Mouse (Mus musculus) forebrain, embryonic 10.5 days (tissue): Measurements from ENCODE around the gene Anks3. TPM values are rescaled to one million over a fixed set of nuclear protein-coding genes. Genes with fewer than 3 reads are reported as not detected.

Experiments used
- DNase-seq: peaks from one replicate; pipeline ENCODE4 v3.0.0-alpha.2; 2017; ENCODE audit warnings: low spot score; ENCODE audit errors: extremely low spot score
- H3K27ac ChIP-seq: fragments of 300-500 bp; sonication (generic); 2 replicates; pipeline ENCODE4 v1.5.1; 2016; ENCODE audit warnings: mild to moderate bottlenecking
- H3K27me3 ChIP-seq: fragments of 300-500 bp; sonication (generic); 2 replicates; pipeline ENCODE4 v1.6.1; 2016; ENCODE audit warnings: mild to moderate bottlenecking; ENCODE audit not compliant: poor library complexity, severe bottlenecking
- H3K36me3 ChIP-seq: fragments of 300-500 bp; sonication (generic); replicated peaks from 2 replicates; pipeline ENCODE4 v1.6.1; 2016; ENCODE audit warnings: mild to moderate bottlenecking, moderate library complexity
- H3K4me1 ChIP-seq: fragments of 300-500 bp; sonication (generic); 2 replicates; pipeline ENCODE4 v1.6.1; 2016
- H3K4me3 ChIP-seq: fragments of 300-500 bp; sonication (generic); 2 replicates; pipeline ENCODE4 v1.5.1; 2016; ENCODE audit warnings: mild to moderate bottlenecking, moderate library complexity
- H3K9me3 ChIP-seq: fragments of 300-500 bp; sonication (generic); 2 replicates; pipeline ENCODE4 v1.6.1; 2016; ENCODE audit warnings: mild to moderate bottlenecking, moderate library complexity
- WGBS: fragments of 180-500 bp; shearing (Covaris S2); methylation state at CpG from one replicate; pipeline ENCODE4 v1.1.7; 2016; 5-methylcytosine and 5-hydroxymethylcytosine counted together
- polyA plus RNA-seq: library from polyadenylated mRNA; unstranded; fragments of >200 nt; fragmentation: Nextera tagmentation; extraction: Ambion mirVana; gene quantifications from 2 replicates; pipeline ENCODE4 v1.2.1, GENCODE M21; 2016

Gene Anks3
- 47.9 and 49.3 TPM in 2 replicates for polyA plus RNA-seq

DNA sequence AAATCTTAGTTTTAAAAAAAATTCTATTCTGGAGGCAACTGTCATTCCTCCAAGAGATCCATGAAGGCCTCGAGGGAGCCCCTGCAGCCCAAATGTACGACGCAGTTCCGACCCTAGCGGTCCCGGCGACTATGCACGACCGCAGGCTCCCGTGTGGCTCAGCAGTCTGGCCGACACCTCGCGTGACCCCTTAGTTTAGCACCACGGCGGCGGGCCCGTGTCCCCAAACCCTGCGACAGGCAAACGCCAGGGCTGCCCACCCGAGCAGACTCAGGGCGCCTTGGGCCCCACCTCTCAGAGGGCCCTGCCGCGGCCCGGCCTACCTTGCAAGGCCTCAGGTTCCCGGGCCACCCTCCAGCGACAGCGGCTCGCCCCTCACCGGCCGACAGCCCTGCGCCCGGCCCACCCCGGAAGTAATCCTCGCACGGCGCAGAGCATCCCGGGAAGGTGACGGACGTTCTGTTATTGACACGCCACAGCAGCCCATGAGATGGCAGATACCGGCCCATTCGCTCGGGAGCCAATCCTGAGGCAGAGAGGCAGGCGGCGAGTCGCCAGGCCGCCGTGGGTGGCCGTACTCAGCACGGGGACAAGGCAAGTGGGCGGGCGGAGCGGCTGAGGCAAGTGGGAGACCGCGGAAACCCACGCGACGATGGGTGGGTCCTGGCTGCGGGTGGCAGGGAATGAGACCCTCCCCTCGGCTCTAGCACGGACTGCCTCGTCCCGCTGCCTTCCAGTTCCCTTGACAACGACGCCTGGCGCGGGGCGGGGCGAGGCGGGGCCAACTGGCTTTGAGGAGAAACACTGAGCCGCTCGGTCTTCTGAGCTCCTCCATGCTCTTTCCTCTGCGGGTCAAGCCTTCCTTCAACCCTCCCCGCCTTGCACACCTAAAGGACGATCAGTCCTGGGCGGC lies at the start of gene Anks3:
TSS of gene Anks3 (minus strand) at position 409 of the 913 bp plus-strand sequence.
- under 1% methylated on average over 76 of the region's 76 CpGs for WGBS
- peak; percentile 95 for DNase-seq
- no peaks in the 10 kb centered on the region for H3K9me3 ChIP-seq
- peak within 1 kb of the TSS; percentile 97 for H3K4me3 ChIP-seq
- H3K27me3 ChIP-seq = no peaks in the 10 kb centered on the region
- H3K4me1 ChIP-seq = peaks cover 28% of the 10 kb centered on the region
- peaks cover 11% of the 10 kb centered on the region for H3K36me3 ChIP-seq
- peak within 1 kb of the TSS; percentile 89 for H3K27ac ChIP-seq

- Histone ChIP-seq H3K27ac (peak within 1 kb of the TSS; percentile 86), H3K27me3 (no peaks in the 10 kb centered on the region), H3K4me3 (peak within 1 kb of the TSS; percentile 73), H3K4me1 (peaks cover 19% of the 10 kb centered on the region), H3K36me3 (peaks cover 55% of the 10 kb centered on the region), H3K9me3 (no peaks in the 10 kb centered on the region)
- peak; percentile 98 for DNase-seq
- WGBS = under 1% methylated on average over 60 of the region's 63 CpGs
Observed at GRCm38 (mm10) chr16:5013054-5013838, 49.2 kb upstream of the Anks3 start, which contains the start of gene Rogdi. Gene Rogdi, minus strand, starts transcription at chr16:5013553.

GRCm38 (mm10) chr16:5012036-5013005 lies 48.3 kb upstream of the Anks3 start:
- 55% methylated on average over 13 of the region's 13 CpGs for WGBS
- H3K9me3 ChIP-seq = no peaks in the 10 kb centered on the region
- DNase-seq = no peak
- H3K4me3 ChIP-seq = peak overlapping the region; percentile 73
- peaks cover 20% of the 10 kb centered on the region for H3K4me1 ChIP-seq
- H3K27ac ChIP-seq = peak overlapping the region; percentile 86
- peaks cover 46% of the 10 kb centered on the region for H3K36me3 ChIP-seq
- H3K27me3 ChIP-seq = no peaks in the 10 kb centered on the region

DNA sequence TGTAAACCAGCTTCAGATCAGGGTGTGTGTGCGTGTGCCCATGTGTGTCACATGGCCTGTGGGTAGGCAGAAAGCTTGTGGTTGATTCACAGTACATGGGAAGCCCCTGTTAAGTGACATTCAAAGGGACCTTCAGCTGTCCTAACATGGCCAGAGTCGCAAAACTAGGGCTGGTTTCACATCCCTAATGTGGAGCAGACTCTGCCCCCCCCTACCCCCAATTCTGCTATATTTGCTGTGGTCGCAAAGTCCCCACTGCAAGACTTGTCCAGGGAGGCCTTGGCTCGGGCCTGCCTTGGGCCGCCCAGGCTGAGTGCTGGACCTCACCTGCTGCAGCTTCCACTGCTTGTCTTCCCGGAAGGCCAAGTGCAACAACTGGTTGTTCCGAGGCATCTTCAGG lies 47.3 kb upstream of the Anks3 start:
- H3K27me3 ChIP-seq = no peaks in the 10 kb centered on the region
- peaks cover 36% of the 10 kb centered on the region for H3K36me3 ChIP-seq
- no peaks in the 10 kb centered on the region for H3K9me3 ChIP-seq
- no peak overlapping the region for H3K27ac ChIP-seq
- no peak overlapping the region for H3K4me3 ChIP-seq
- DNase-seq = no peak
- peaks cover 24% of the 10 kb centered on the region for H3K4me1 ChIP-seq
- WGBS = 89% methylated on average over 7 of the region's 7 CpGs

GRCm38 (mm10) chr16:5010371-5010935 lies 46.4 kb upstream of the Anks3 start:
- DNase-seq = no peak
- Histone ChIP-seq H3K27me3 (no peaks in the 10 kb centered on the region), H3K36me3 (peaks cover 28% of the 10 kb centered on the region), H3K4me3 (no peak overlapping the region), H3K4me1 (peaks cover 24% of the 10 kb centered on the region), H3K27ac (no peak overlapping the region), H3K9me3 (no peaks in the 10 kb centered on the region)
- WGBS = 91% methylated on average over 10 of the region's 10 CpGs

GRCm38 (mm10) chr16:5008076-5008475 lies 44.1 kb upstream of the Anks3 start:
- no peaks in the 10 kb centered on the region for H3K9me3 ChIP-seq
- H3K4me1 ChIP-seq = peaks cover 23% of the 10 kb centered on the region
- 84% methylated on average over 12 of the region's 12 CpGs for WGBS
- H3K27me3 ChIP-seq = no peaks in the 10 kb centered on the region
- H3K27ac ChIP-seq = peak overlapping the region; percentile 53; the same call in 1 of the 2 replicates
- no peak for DNase-seq
- no peak overlapping the region for H3K4me3 ChIP-seq
- H3K36me3 ChIP-seq = peaks cover 14% of the 10 kb centered on the region

- H3K9me3 ChIP-seq = no peaks in the 10 kb centered on the region
- no peak for DNase-seq
- no peak overlapping the region for H3K4me3 ChIP-seq
- peak overlapping the region; percentile 53; the same call in 1 of the 2 replicates for H3K27ac ChIP-seq
- WGBS = 47% methylated on average over 6 of the region's 6 CpGs
- no peaks in the 10 kb centered on the region for H3K27me3 ChIP-seq
- H3K36me3 ChIP-seq = peaks cover 14% of the 10 kb centered on the region
- H3K4me1 ChIP-seq = peaks cover 17% of the 10 kb centered on the region
Observed at GRCm38 (mm10) chr16:5007492-5007891, 43.5 kb upstream of the Anks3 start.

- H3K4me1 ChIP-seq = peaks cover 13% of the 10 kb centered on the region
- no peaks in the 10 kb centered on the region for H3K9me3 ChIP-seq
- WGBS = 43% methylated on average over 5 of the region's 5 CpGs
- peak within 1 kb of the TSS; percentile 53 for H3K27ac ChIP-seq
- no peaks in the 10 kb centered on the region for H3K27me3 ChIP-seq
- no peak for DNase-seq
- peaks cover 14% of the 10 kb centered on the region for H3K36me3 ChIP-seq
- H3K4me3 ChIP-seq = no peak within 1 kb of the TSS
Observed at GRCm38 (mm10) chr16:5007067-5007466, 43.1 kb upstream of the Anks3 start, which contains the start of gene Smim22. Gene Smim22, plus strand, starts transcription at chr16:5007288.

GRCm38 (mm10) chr16:5000611-5001010 lies 36.6 kb upstream of the Anks3 start:
- H3K27me3 ChIP-seq = no peaks in the 10 kb centered on the region
- H3K27ac ChIP-seq = no peak overlapping the region
- H3K36me3 ChIP-seq = no peaks in the 10 kb centered on the region
- WGBS = 76% methylated on average over 3 of the region's 3 CpGs
- H3K4me3 ChIP-seq = no peak overlapping the region
- no peaks in the 10 kb centered on the region for H3K9me3 ChIP-seq
- DNase-seq = no peak
- no peaks in the 10 kb centered on the region for H3K4me1 ChIP-seq

DNA sequence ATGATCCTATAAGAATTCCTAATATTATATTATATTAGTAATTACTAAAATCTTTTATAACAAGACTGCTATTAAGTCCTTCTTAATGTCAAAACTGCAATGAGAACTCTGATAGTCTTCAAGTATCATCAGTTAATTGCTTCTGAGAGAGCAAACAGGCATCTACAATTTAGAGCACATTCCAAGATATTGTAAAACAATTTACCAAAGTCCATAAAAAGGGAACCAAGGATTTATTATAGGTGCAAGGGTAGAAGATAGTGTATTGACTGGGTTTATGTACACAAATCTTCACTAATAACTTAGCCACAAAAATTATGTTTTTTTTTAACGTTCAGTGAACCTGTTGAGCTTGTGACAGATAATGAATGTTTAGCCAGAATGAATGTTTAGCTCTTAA lies 35.0 kb upstream of the Anks3 start:
- 86% methylated on average over 1 of the region's 1 CpGs for WGBS
- no peak for DNase-seq
- H3K4me1 ChIP-seq = no peaks in the 10 kb centered on the region
- no peak overlapping the region for H3K27ac ChIP-seq
- no peaks in the 10 kb centered on the region for H3K9me3 ChIP-seq
- H3K27me3 ChIP-seq = no peaks in the 10 kb centered on the region
- no peak overlapping the region for H3K4me3 ChIP-seq
- no peaks in the 10 kb centered on the region for H3K36me3 ChIP-seq

DNA sequence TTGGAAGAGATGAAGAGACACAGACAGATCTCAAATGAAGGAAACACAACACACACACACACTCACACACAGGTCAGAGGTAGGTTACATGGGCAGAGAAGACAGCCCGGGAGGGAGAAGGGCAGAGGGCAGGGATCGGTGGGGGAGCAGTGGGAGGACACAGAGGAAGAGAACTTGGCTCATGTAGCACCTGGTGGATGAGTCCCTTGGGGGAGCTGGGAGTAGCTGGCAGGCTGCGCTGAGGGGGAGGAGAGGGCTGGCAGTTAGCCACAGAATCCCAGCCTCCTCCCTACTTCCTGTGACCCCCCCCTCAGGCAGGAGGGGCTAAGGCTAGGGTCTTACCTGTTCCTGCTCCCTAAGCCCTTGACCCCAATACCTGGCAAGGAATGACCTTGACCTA lies 33.5 kb upstream of the Anks3 start, which contains the start of gene Sept12:
TSS of gene Sept12 (minus strand) at position 300 of the 400 bp plus-strand sequence.
- Histone ChIP-seq H3K36me3 (no peaks in the 10 kb centered on the region), H3K27me3 (no peaks in the 10 kb centered on the region), H3K4me1 (no peaks in the 10 kb centered on the region), H3K27ac (no peak within 1 kb of the TSS), H3K4me3 (no peak within 1 kb of the TSS), H3K9me3 (no peaks in the 10 kb centered on the region)
- 61% methylated on average over 3 of the region's 3 CpGs for WGBS
- DNase-seq = no peak
